Mouse (Mus musculus) midbrain, embryonic 13.5 days (tissue): ENCODE measurements around the gene Ccdc187. TPM values are rescaled to one million over a fixed set of nuclear protein-coding genes. Genes with fewer than 3 reads are reported as not detected.

Experiments used
- ATAC-seq: fragments of 200-750 bp; cut with Nextera tagmentation; 2 replicates; pipeline ENCODE4 v1.8.0; 2017; ENCODE audit warnings: mild to moderate bottlenecking, moderate TSS enrichment, moderate library complexity
- H3K27ac ChIP-seq: fragments of 300-500 bp; sonication (generic); 2 replicates; pipeline ENCODE4 v1.5.1; 2015; ENCODE audit warnings: inconsistent platforms, mild to moderate bottlenecking, moderate library complexity
- H3K27me3 ChIP-seq: fragments of 300-500 bp; sonication (generic); 2 replicates; pipeline ENCODE4 v1.6.1; 2015; ENCODE audit warnings: mild to moderate bottlenecking, inconsistent platforms
- H3K36me3 ChIP-seq: fragments of 300-500 bp; sonication (generic); 2 replicates; pipeline ENCODE4 v1.6.1; 2015; ENCODE audit warnings: mild to moderate bottlenecking, inconsistent platforms
- H3K4me1 ChIP-seq: fragments of 300-500 bp; sonication (generic); replicated peaks from 2 replicates; pipeline ENCODE4 v1.6.1; 2015; ENCODE audit warnings: inconsistent platforms
- H3K4me2 ChIP-seq: fragments of 300-500 bp; sonication (generic); replicated peaks from 2 replicates; pipeline ENCODE4 v1.6.1; 2015; ENCODE audit warnings: moderate library complexity, mild to moderate bottlenecking, inconsistent platforms
- H3K4me3 ChIP-seq: fragments of 300-500 bp; sonication (generic); replicated peaks from 2 replicates; pipeline ENCODE4 v1.5.1; 2015; ENCODE audit warnings: mild to moderate bottlenecking, inconsistent platforms
- H3K9ac ChIP-seq: fragments of 300-500 bp; sonication (generic); replicated peaks from 2 replicates; pipeline ENCODE4 v1.6.1; 2015; ENCODE audit warnings: mild to moderate bottlenecking, inconsistent platforms
- H3K9me3 ChIP-seq: fragments of 300-500 bp; sonication (generic); 2 replicates; pipeline ENCODE4 v1.6.1; 2016; ENCODE audit warnings: mild to moderate bottlenecking, inconsistent platforms
- WGBS: fragments of 180-500 bp; shearing (Covaris S2); methylation state at CpG from one replicate; pipeline ENCODE4 v1.1.7; 2015; 5-methylcytosine and 5-hydroxymethylcytosine counted together
- polyA plus RNA-seq: library from polyadenylated mRNA; unstranded; fragments of >200 nt; fragmentation: Nextera tagmentation; extraction: Ambion mirVana; gene quantifications from 2 replicates; pipeline ENCODE4 v1.2.1, GENCODE M21; 2015

Gene Ccdc187
- polyA plus RNA-seq, 1 experiment from 2014 or later = 0.17 TPM

- peak overlapping the region; percentile 23; the same call in 1 of the 2 replicates for H3K9ac ChIP-seq
- H3K27ac ChIP-seq = no peak overlapping the region
Observed at GRCm38 (mm10) chr2:26201926-26202848, 92.2 kb downstream of the Ccdc187 start.

GRCm38 (mm10) chr2:26198488-26198887 is 95.9 kb downstream of the Ccdc187 start:
- Histone ChIP-seq H3K4me2 (peak overlapping the region; percentile 9; the same call in 1 of the 2 replicates), H3K9ac (no peak overlapping the region), H3K27ac (no peak overlapping the region), H3K36me3 (no peaks in the 10 kb centered on the region), H3K4me1 (peaks cover 42% of the 10 kb centered on the region), H3K4me3 (0 out of 2 replicates have a peak overlapping the region, but pooled peaks have one; percentile 0), H3K27me3 (peaks cover 97% of the 10 kb centered on the region), H3K9me3 (no peaks in the 10 kb centered on the region)
- no peak for ATAC-seq
- 0% methylated on average over 10 of the region's 10 CpGs for WGBS

More at GRCm38 (mm10) chr2:26201926-26202848, 92.2 kb downstream of the Ccdc187 start:
- peaks cover 100% of the 10 kb centered on the region for H3K27me3 ChIP-seq
- no peaks in the 10 kb centered on the region for H3K9me3 ChIP-seq
- no peaks in the 10 kb centered on the region for H3K36me3 ChIP-seq
- ATAC-seq = no peak
- H3K4me2 ChIP-seq = peak overlapping the region; percentile 45
- WGBS = 1% methylated on average over 77 of the region's 77 CpGs
- peak overlapping the region; percentile 20 for H3K4me3 ChIP-seq
- H3K4me1 ChIP-seq = peaks cover 46% of the 10 kb centered on the region

GRCm38 (mm10) chr2:26194552-26195339 is 99.6 kb downstream of the Ccdc187 start:
- H3K4me3 ChIP-seq = no peak overlapping the region
- peaks cover 28% of the 10 kb centered on the region for H3K4me1 ChIP-seq
- ATAC-seq = no peak
- H3K4me2 ChIP-seq = no peak overlapping the region
- H3K36me3 ChIP-seq = no peaks in the 10 kb centered on the region
- peaks cover 68% of the 10 kb centered on the region for H3K27me3 ChIP-seq
- 30% methylated on average over 7 of the region's 7 CpGs for WGBS
- no peaks in the 10 kb centered on the region for H3K9me3 ChIP-seq
- no peak overlapping the region for H3K9ac ChIP-seq
- no peak overlapping the region for H3K27ac ChIP-seq

Other genes starting within 250 kb of the Ccdc187 start
- 10.1 and 10.4 TPM in 2 replicates for gene Nacc2, start 171.3 kb downstream of the Ccdc187 start, polyA plus RNA-seq
- 0.17 TPM in 1 of 2 replicates, not detected in the other for gene Lhx3, start 86.3 kb downstream of the Ccdc187 start, polyA plus RNA-seq
- 15.4 and 15.7 TPM in 2 replicates for gene Qsox2, start 57.0 kb downstream of the Ccdc187 start, polyA plus RNA-seq
- 147 and 162 TPM in 2 replicates for gene Gpsm1, start 21.0 kb upstream of the Ccdc187 start, polyA plus RNA-seq
- 28.1 and 30.6 TPM in 2 replicates for gene Dnlz, start 57.6 kb upstream of the Ccdc187 start, polyA plus RNA-seq
- gene Card9, start 66.4 kb upstream of the Ccdc187 start, polyA plus RNA-seq = 1.4 and 2.3 TPM in 2 replicates
- gene Snapc4, start 86.1 kb upstream of the Ccdc187 start, polyA plus RNA-seq = 28.2 and 32.3 TPM in 2 replicates
- gene Entr1, start 94.8 kb upstream of the Ccdc187 start, polyA plus RNA-seq = 165 and 166 TPM in 2 replicates
- 107 and 110 TPM in 2 replicates for gene Pmpca, start 94.8 kb upstream of the Ccdc187 start, polyA plus RNA-seq
- gene Inpp5e, start 114.6 kb upstream of the Ccdc187 start, polyA plus RNA-seq = 28.0 and 28.6 TPM in 2 replicates
- gene Sec16a, start 150.7 kb upstream of the Ccdc187 start, polyA plus RNA-seq = 21.3 and 22.8 TPM in 2 replicates
- gene Notch1, start 222.1 kb upstream of the Ccdc187 start, polyA plus RNA-seq = 21.4 and 27.9 TPM in 2 replicates